Mouse (Mus musculus): ENCODE results near the gene Hcfc1. TPM values are rescaled to one million over a fixed set of nuclear protein-coding genes. Genes with fewer than 3 reads are reported as not detected.

Gene Hcfc1
- polyA plus RNA-seq, 1 experiment from 2014 or later: 62.9 TPM

DNA sequence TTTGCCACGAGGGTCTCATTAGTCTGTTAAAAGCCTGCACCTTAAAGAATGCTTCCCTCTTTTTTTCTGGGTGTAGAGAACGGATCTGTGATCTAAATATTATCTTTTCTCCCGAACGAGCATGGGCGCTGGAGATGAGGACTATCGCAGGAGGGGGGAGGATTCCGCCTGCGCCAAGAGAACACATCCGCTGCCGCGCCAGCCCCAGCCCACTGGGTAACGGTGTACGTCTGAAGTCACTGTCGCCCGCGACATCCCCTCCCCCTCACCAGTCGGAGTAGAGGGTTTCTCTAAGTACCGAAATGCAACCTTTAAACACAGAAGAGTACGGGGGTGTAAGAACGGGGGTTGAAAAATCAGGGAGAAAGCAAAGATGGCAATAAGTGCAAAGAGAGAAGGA is 850 bp downstream of the Hcfc1 start:
- Histone ChIP-seq H3K4me3 (ENCODE audit: inconsistent target) (peak overlapping the region; percentile 67), H3K36me3 (ENCODE audit: inconsistent target) (no peaks in the 10 kb centered on the region), H3K79me2 (ENCODE audit: inconsistent target) (peaks cover 57% of the 10 kb centered on the region), H3K27ac (peak overlapping the region; percentile 95)
- WGBS (ENCODE audit: missing documents): 28% methylated on average over 20 of the region's 20 CpGs

DNA sequence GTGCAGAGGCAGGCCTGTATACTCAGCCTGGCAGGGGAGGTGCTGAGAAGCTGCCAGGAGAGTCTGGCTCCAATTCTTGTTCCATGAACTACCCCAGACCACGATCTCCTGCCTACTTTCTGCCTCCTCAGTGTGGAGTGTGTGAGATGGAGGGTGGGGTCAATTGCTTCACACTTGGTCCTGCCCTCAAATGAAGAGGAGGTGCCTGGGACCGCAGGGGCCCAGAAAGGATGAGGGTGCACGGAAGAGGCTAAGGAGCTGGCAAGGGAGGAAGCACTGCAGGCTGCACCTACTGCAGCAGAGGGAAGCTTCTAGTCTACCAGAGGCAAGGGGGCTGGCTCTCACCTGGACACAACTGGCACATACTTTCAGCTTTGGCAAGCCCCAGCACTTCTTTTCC is 1.8 kb downstream of the Hcfc1 start:
- Histone ChIP-seq H3K27ac (peak overlapping the region; percentile 95), H3K4me3 (ENCODE audit: inconsistent target) (peak overlapping the region; percentile 67), H3K36me3 (ENCODE audit: inconsistent target) (no peaks in the 10 kb centered on the region), H3K79me2 (ENCODE audit: inconsistent target) (peaks cover 66% of the 10 kb centered on the region)
- WGBS (ENCODE audit: missing documents): 26% methylated on average over 3 of the region's 3 CpGs

DNA sequence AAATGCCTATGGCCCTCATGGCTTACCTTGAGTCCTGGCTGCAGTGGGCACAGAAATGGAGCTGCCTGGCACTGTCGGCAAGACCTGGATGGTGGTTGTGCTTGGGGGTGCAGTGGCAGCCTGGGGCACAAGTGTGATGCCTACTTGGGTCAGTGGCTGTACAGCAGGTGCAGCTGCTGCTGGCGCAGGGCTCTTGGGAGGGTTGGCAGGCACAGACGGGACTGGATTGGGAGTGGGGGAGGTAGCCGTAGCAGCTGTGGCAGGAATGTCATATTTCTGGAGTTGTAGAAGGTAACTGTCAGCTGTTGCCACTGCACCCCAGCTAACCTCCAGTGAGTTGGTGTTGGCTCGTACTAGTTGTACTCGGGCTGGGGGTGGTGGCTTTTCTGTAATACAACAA is 11.2 kb downstream of the Hcfc1 start:
- H3K27ac ChIP-seq: no peak overlapping the region
- no peak overlapping the region for H3K4me3 ChIP-seq (ENCODE audit: inconsistent target)
- WGBS (ENCODE audit: missing documents): 100% methylated on average over 5 of the region's 6 CpGs
- peaks cover 29% of the 10 kb centered on the region for H3K79me2 ChIP-seq (ENCODE audit: inconsistent target)
- peaks cover 27% of the 10 kb centered on the region; the same call in 1 of the 2 replicates for H3K36me3 ChIP-seq (ENCODE audit: inconsistent target)

DNA sequence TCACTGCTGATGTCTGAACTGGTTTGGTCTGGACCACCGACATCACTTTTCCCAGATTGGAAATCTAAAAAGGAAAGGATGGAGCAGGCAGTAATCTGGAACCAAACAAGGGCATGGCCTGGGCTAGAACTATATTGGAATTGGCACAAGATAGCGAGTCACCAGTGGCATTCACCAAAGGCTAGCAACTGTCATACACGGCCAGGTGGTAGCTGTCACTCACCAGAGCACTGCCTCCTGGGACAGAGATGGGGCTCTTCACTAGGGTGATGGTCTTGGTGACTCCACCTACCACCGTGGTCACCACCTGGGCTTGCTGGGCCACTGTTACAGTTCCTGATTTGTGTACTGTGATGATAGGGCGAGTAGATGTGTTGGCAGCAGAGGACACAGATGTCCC is 13.6 kb downstream of the Hcfc1 start:
- H3K27ac ChIP-seq: no peak overlapping the region
- peaks cover 29% of the 10 kb centered on the region; the same call in 1 of the 2 replicates for H3K36me3 ChIP-seq (ENCODE audit: inconsistent target)
- WGBS (ENCODE audit: missing documents): 86% methylated on average over 5 of the region's 5 CpGs

DNA sequence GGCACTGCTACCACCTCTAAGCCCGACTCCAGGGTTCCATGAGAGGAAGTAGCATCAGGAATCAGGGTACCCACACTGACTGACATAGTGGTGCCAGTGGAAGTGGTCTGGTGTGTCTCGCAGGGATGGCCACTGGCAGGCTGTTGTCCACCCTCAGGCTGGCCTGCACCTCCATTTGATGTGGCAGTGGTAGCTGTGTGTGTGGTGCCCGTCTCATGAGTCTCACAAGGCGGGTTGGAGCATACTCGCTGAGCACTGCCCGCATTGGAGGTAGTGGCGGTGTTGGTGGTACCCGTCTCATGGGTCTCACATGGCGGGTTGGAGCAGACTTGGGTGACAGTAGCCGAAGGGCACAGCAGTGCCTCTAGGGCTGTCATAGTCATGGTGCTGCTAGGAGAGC is 16.8 kb downstream of the Hcfc1 start:
- Histone ChIP-seq H3K27ac (no peak overlapping the region), H3K36me3 (ENCODE audit: inconsistent target) (peaks cover 20% of the 10 kb centered on the region), H3K79me2 (ENCODE audit: inconsistent target) (no peaks in the 10 kb centered on the region), H3K4me3 (ENCODE audit: inconsistent target) (no peak overlapping the region)
- 88% methylated on average over 10 of the region's 10 CpGs for WGBS (ENCODE audit: missing documents)

More for the DNA sequence above, 13.6 kb downstream of the Hcfc1 start:
- peaks cover 5% of the 10 kb centered on the region; the same call in 1 of the 2 replicates for H3K79me2 ChIP-seq (ENCODE audit: inconsistent target)
- no peak overlapping the region for H3K4me3 ChIP-seq (ENCODE audit: inconsistent target)

DNA sequence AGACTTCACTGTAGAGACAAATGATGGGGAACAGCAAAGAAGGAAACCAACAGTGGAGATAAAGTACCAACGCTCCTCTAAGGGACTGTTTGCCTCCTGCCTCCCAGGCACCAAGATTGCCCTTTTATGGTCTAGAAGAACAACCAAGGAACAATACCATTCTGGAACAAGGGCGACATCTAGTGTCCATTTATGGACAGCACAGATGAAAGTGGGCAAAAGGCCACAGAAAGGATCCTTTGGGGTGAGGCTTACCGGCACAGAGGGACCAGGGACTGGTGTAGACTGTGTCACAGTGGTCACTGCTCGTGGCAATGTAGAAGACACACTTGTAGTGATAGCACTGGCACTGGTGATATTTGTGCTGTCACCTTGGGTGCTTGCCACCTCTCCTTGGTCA is 17.5 kb downstream of the Hcfc1 start:
- Histone ChIP-seq H3K36me3 (ENCODE audit: inconsistent target) (peaks cover 23% of the 10 kb centered on the region), H3K27ac (no peak overlapping the region), H3K79me2 (ENCODE audit: inconsistent target) (no peaks in the 10 kb centered on the region), H3K4me3 (ENCODE audit: inconsistent target) (no peak overlapping the region)
- 20% methylated on average over 4 of the region's 4 CpGs for WGBS (ENCODE audit: missing documents)

DNA sequence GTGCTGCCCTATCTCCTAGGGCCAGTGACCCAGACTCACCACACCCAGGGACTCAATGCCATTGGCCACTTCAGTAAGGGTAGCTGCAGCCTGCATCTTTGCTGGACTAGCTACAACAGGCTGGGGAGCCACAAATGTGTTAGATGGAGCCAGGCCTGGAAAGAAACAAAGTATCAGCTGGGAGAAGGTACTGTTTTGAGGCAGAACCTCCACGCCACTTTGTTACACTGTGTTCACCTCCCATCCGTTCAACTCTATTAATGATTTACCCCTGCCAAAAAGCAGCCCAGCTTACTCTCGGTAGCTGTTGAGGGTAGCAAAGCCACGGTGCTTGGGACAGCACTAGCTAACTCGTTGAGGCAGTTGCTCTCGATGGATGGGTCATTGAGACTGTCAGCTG is 19.3 kb downstream of the Hcfc1 start:
- WGBS (ENCODE audit: missing documents): 91% methylated on average over 6 of the region's 6 CpGs
- H3K27ac ChIP-seq: no peak overlapping the region
- no peaks in the 10 kb centered on the region for H3K79me2 ChIP-seq (ENCODE audit: inconsistent target)
- no peak overlapping the region for H3K4me3 ChIP-seq (ENCODE audit: inconsistent target)
- H3K36me3 ChIP-seq (ENCODE audit: inconsistent target): peaks cover 36% of the 10 kb centered on the region

DNA sequence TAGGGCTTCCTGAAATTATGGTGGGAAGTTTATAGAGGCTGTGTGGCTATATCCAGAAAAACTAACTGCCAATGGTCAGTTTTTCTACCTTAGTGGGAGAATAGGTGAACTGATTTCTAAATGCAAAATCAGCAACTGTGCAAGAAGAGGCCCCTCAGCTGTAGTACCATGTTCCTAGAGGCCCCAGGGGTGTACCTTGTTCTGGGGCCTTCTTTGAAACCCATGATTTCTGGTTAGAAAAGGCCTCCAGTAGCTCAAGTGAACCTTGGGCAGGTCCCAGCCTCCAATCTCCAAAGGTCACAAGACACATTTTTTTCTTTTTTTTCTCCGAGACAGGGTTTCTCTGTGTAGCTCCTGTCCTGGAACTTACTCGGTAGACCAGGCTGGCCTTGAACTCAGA is 23.9 kb downstream of the Hcfc1 start:
- no peaks in the 10 kb centered on the region for H3K79me2 ChIP-seq (ENCODE audit: inconsistent target)
- H3K4me3 ChIP-seq (ENCODE audit: inconsistent target): no peak overlapping the region
- peaks cover 30% of the 10 kb centered on the region for H3K36me3 ChIP-seq (ENCODE audit: inconsistent target)
- no CpG with 5 or more reads among the region's 2 CpGs for WGBS (ENCODE audit: missing documents)
- no peak overlapping the region for H3K27ac ChIP-seq

DNA sequence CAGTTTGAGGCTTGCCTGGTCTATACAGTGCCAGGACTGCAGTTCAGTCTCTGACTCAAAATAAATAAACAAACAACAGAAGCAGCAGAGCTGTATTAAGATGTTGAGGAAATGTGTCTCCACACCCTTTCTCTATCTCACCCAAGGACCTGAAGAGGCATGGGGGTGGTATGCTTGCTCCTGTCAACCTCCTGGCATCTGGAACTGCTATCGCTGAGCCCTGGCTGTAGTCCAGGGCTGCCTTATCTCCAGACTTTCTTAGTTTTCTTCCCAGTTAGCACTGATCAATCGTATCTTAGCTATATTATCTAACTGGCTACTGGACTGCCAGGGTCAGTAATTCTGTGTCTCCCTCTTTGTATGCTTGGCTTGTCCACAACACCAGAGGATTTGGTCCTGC is 24.3 kb downstream of the Hcfc1 start:
- peaks cover 30% of the 10 kb centered on the region for H3K36me3 ChIP-seq (ENCODE audit: inconsistent target)
- WGBS (ENCODE audit: missing documents): 86% methylated on average over 2 of the region's 2 CpGs

DNA sequence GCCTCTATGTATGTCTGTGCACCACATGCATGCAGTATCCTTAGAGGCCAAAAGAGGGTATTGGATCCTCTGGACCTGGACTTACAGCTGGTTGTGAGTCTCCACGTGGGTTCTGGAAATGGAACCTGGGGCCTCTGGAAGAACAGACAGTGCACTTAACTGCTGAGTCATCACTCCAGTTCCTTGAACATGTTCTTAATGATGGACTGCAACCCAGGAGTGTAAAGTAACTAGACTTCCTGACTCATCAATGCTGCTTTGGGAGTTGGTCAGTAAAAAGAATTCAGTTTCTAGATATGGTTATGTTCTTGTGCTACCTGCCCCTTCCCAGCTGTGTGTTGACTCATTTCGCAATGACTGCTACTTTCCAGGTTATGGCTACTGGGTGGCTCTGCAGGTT is 34.3 kb downstream of the Hcfc1 start:
- Histone ChIP-seq H3K27ac (no peak overlapping the region), H3K36me3 (ENCODE audit: inconsistent target) (no peaks in the 10 kb centered on the region)
- 69% methylated on average over 2 of the region's 2 CpGs for WGBS (ENCODE audit: missing documents)

More for the DNA sequence above, 24.3 kb downstream of the Hcfc1 start:
- Histone ChIP-seq H3K79me2 (ENCODE audit: inconsistent target) (no peaks in the 10 kb centered on the region), H3K4me3 (ENCODE audit: inconsistent target) (no peak overlapping the region), H3K27ac (no peak overlapping the region)

DNA sequence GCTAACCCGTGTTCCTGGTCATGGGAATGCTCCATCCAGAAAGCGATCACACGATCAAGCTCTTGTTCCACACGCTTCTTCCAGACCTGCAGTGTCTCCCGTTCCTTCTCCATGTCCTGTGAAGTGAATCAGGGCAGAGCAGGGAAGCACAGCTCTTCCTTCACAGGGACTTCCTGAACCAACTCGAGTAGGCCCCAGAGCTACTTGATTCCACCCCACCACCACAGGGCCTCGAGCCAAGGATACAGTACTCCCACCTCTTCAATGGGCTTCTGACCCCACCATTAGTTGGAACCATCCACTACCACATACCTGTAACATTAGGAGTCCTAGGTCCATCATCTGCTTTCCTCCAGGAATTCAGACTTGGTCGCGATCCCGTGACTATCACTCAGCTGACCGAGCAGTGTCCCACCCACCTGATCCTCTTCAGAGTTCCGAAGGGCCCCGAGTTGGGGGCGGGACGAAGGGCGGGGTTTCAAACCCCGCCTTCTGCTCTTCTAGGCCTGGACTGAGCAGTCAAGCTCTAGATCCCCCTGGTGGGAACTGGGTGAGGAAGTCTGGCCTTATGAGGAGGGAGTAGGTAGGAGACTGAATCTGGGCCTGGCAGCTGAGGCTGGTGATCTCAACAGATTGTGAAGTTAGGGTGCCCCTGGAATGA is 35.6 kb downstream of the Hcfc1 start, which contains the start of gene Renbp:
Gene Renbp (minus strand): TSS at position 449 of the 661 bp plus-strand sequence.
- Histone ChIP-seq H3K36me3 (ENCODE audit: inconsistent target) (no peaks in the 10 kb centered on the region), H3K4me3 (ENCODE audit: inconsistent target) (peak within 1 kb of the TSS; percentile 58), H3K27ac (peak within 1 kb of the TSS; percentile 79), H3K79me2 (ENCODE audit: inconsistent target) (peaks cover 39% of the 10 kb centered on the region)
- WGBS (ENCODE audit: missing documents): 50% methylated on average over 17 of the region's 17 CpGs

More for the DNA sequence above, 34.3 kb downstream of the Hcfc1 start:
- Histone ChIP-seq H3K79me2 (ENCODE audit: inconsistent target) (peaks cover 39% of the 10 kb centered on the region), H3K4me3 (ENCODE audit: inconsistent target) (no peak overlapping the region)

DNA sequence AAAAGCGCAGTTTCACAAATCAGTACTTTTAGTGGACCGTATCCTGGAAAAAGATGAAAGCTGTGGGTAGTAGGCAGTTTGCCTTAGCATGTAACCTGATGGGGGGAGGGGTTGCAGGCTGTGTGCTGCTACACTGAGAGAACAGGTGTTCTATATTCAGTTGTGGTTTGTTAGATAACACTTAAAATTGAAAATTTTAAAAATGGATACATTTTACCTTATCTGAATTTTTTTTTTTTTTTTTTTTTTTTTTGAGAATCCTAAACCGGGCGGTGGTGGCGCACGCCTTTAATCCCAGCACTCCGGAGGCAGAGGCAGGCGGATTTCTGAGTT is 43.6 kb downstream of the Hcfc1 start:
- H3K4me3 ChIP-seq (ENCODE audit: inconsistent target): no peak overlapping the region
- WGBS (ENCODE audit: missing documents): 66% methylated on average over 3 of the region's 8 CpGs
- no peak overlapping the region for H3K27ac ChIP-seq
- H3K36me3 ChIP-seq (ENCODE audit: inconsistent target): no peaks in the 10 kb centered on the region
- H3K79me2 ChIP-seq (ENCODE audit: inconsistent target): peaks cover 7% of the 10 kb centered on the region; the same call in 1 of the 2 replicates

DNA sequence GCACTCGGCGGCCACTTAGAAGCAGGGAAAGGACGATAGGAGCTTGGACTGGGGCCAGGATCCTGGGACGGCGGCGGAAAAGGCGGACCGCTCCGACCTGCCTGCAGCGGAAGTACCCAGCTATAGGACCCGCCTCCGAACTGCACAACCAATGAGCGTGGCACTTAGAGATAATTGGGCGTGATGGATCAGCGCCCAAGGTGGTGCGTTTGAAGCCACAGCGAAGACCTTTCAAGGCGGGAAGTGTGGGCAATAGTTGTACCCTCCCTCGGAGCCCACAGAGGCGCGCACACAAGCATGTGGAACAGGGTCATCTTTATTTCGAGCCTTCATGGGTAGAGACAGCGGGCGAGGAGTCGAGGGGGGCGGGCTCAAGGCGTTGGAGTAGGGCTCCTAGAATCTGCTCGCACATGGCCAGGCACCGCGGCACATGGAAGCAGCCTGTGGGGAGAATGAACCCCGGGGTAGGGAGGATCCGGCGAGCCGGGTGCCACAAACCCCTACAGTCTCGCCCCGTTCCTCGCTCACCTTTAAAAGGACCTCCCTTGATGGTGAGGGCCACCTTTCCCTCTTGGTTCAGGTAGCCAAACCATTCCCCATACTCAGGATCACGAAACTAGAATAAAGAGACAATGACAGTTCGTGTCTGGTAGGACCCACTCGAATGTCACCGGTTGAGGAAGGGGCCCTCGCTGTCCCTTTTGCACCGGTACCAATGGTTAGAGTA is 44.2 kb downstream of the Hcfc1 start, which contains the start of the genes Arhgap4 and Naa10:
Gene Arhgap4 (minus strand): TSS at position 48 of the 727 bp plus-strand sequence.
Gene Naa10 (minus strand): TSS at position 122 of the 727 bp plus-strand sequence.
- peaks cover 2% of the 10 kb centered on the region; the same call in 1 of the 2 replicates for H3K79me2 ChIP-seq (ENCODE audit: inconsistent target)
- WGBS (ENCODE audit: missing documents): 20% methylated on average over 37 of the region's 43 CpGs
- H3K27ac ChIP-seq: peak within 1 kb of the TSS; percentile 44
- H3K36me3 ChIP-seq (ENCODE audit: inconsistent target): no peaks in the 10 kb centered on the region
- H3K4me3 ChIP-seq (ENCODE audit: inconsistent target): peak within 1 kb of the TSS; percentile 44

DNA sequence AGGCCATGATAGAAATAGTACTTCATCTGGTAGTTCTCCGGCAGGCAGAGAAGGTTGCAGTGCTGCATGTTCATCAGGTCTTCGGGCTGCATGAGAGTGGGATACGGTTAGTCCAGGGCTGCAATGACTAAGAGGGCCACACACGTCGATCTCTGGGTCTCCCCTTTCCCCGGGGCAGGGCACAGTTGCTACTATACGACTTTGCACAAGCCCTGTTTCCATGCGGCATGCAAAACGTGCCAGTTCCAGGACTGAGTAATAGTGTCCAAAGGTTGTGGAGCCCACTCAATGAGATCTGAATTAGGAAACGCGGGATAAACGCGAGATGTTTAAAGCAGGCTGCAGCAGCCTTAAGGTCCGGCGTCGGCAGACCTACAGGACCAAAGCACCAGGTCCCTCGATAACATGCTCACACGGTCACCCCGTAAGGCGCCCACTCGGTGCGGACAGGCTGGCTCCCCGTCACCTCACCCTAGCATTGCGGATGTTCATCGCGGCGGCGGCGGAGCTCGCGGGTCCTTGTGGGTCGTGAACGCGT is 44.8 kb downstream of the Hcfc1 start:
- Histone ChIP-seq H3K4me3 (ENCODE audit: inconsistent target) (peak overlapping the region; percentile 44), H3K36me3 (ENCODE audit: inconsistent target) (no peaks in the 10 kb centered on the region), H3K79me2 (ENCODE audit: inconsistent target) (no peaks in the 10 kb centered on the region; the same call in 1 of the 2 replicates), H3K27ac (peak overlapping the region; percentile 44)
- 34% methylated on average over 16 of the region's 34 CpGs for WGBS (ENCODE audit: missing documents)

DNA sequence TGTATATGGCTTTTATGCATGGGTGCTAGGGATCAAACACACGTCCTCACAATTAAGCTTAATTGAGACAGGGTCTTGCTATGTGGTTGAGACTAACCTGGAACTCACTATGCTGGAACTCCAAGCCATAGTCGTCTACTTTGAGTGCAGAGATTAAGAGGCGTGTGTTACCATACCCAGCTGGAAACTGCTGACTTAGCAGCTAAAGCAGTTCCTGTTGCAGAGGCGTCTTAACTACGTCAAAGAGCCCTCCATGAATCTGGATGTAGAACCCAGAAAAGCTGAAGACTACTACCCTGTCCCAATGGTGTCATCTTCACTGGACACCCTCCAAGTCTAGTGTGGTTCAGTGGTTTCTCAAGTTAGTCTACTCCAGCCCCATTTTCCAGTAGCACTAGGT is 47.5 kb downstream of the Hcfc1 start:
- Histone ChIP-seq H3K79me2 (ENCODE audit: inconsistent target) (no peaks in the 10 kb centered on the region), H3K27ac (no peak overlapping the region), H3K36me3 (ENCODE audit: inconsistent target) (no peaks in the 10 kb centered on the region), H3K4me3 (ENCODE audit: inconsistent target) (no peak overlapping the region)
- WGBS (ENCODE audit: missing documents): 69% methylated on average over 5 of the region's 5 CpGs

All from macrophage (primary cell).